Mouse (Mus musculus) ES-E14 (cell line): ENCODE measurements around the gene Dpy19l3. TPM values are rescaled to one million over a fixed set of nuclear protein-coding genes. Genes with fewer than 3 reads are reported as not detected.

Experiments used
- DNase-seq: peaks from one replicate; pipeline ENCODE4 v3.0.0-alpha.2; 2013; ENCODE audit warnings: low read depth, low spot score
- H3K27ac ChIP-seq: 2 replicates; pipeline ENCODE4 v1.5.1; 2012; ENCODE audit warnings: low read depth, mild to moderate bottlenecking, low read length, moderate library complexity, mixed read lengths; ENCODE audit not compliant: poor library complexity, insufficient read depth, severe bottlenecking
- H3K36me3 ChIP-seq: 2 replicates; pipeline ENCODE4 v1.6.1; 2012; ENCODE audit warnings: mild to moderate bottlenecking, low read length, moderate library complexity, mixed read lengths; ENCODE audit not compliant: control insufficient read depth, poor library complexity, insufficient read depth, severe bottlenecking
- H3K4me1 ChIP-seq, 2 experiments: fragments of 150-350 bp in 1 of 2; sonication (generic) in 1 of 2; 2 replicates each; pipeline ENCODE4 v1.6.1; 2012; ENCODE audit warnings: low read length in 2 of 2, mild to moderate bottlenecking in 1 of 2, mixed read lengths in 1 of 2; ENCODE audit not compliant: control insufficient read depth in 2 of 2, insufficient read depth in 2 of 2, poor library complexity in 1 of 2
- H3K4me3 ChIP-seq, 2 experiments: fragments of 150-350 bp in 1 of 2; sonication (generic) in 1 of 2; 2 replicates each; pipeline ENCODE4 v1.5.1; 2012; ENCODE audit warnings: low read length in 2 of 2, low read depth in 1 of 2, mild to moderate bottlenecking in 1 of 2, mixed read lengths in 1 of 2; ENCODE audit not compliant: insufficient read depth in 1 of 2, poor library complexity in 1 of 2, severe bottlenecking in 1 of 2
- H3K9ac ChIP-seq: 2 replicates; pipeline ENCODE4 v1.6.1; 2012; ENCODE audit warnings: low read depth, mild to moderate bottlenecking, low read length, mixed read lengths; ENCODE audit not compliant: poor library complexity, insufficient read depth, severe bottlenecking
- H3K9me3 ChIP-seq: fragments of 150-350 bp; sonication (generic); 2 replicates; pipeline ENCODE4 v1.6.1; 2012; ENCODE audit warnings: low read depth, mild to moderate bottlenecking, low read length; ENCODE audit not compliant: control insufficient read depth, insufficient read depth
- CHD2 ChIP-seq: IDR thresholded peaks from 2 replicates; pipeline ENCODE4 v1.6.1; 2014; ENCODE audit warnings: mild to moderate bottlenecking, low read depth, low read length, inconsistent platforms
- HCFC1 ChIP-seq: IDR thresholded peaks from 2 replicates; pipeline ENCODE4 v1.6.1; 2012; ENCODE audit warnings: low read length, inconsistent platforms, borderline replicate concordance; ENCODE audit not compliant: insufficient read depth
- MAFK ChIP-seq: IDR thresholded peaks from 2 replicates; pipeline ENCODE4 v1.6.1; 2014; ENCODE audit warnings: mild to moderate bottlenecking, low read depth, low read length, inconsistent platforms; ENCODE audit not compliant: insufficient read depth
- ZC3H11A ChIP-seq: IDR thresholded peaks from 2 replicates; pipeline ENCODE4 v1.6.1; 2012; ENCODE audit warnings: low read depth, mild to moderate bottlenecking, inconsistent platforms, low read length, borderline replicate concordance
- ZNF384 ChIP-seq: IDR thresholded peaks from 2 replicates; pipeline ENCODE4 v1.6.1; 2012; ENCODE audit warnings: low read depth, low read length, inconsistent platforms
- in situ Hi-C, 2 experiments: fragments of 600-800 bp; cut with MboI; formaldehyde crosslinking; loops; one replicate each; pipeline ENCODE4 v1.15.1; 2025; ENCODE audit warnings: low sequenced_read_pairs in 2 of 2, inconsistent platforms in 1 of 2; ENCODE audit not compliant: unreplicated experiment in 2 of 2
- total RNA-seq: library from RNA; depleted of rRNA; stranded (reverse); fragments of 300-350 nt; gene quantifications from 2 replicates; pipeline ENCODE4 v1.2.3, GENCODE M21; 2012

The Dpy19l3 gene
- total RNA-seq, 1 experiment = 39.5 TPM

DNA sequence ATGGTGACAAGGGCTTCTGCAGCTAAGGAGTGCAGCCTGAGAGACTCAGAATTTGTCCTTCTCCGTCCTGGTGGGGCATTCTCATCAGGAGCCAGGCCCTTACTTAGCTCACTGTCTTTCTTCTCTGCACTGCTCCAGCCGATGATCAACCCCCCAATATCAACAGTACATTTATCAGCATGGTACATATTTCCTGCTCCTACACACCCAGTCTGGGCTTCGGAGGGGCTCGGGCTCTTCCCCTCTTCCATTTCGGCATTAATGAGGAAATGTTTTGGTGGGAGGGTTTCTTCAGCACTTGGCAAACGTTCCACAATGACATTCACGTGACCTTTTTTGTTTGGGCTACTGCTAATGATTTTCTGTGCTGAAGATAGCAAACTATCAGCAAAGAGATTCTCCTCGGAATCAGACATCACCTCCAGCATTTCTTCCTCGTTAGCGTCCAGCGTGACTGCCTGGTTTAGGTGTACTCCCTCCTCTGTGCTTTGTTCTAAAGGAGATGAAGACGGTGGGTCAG lies 40.0 kb upstream of the Dpy19l3 start:
- Histone ChIP-seq H3K9me3 (no peaks in the 10 kb centered on the region), H3K4me1 (peaks cover 3 to 11% of the 10 kb centered on the region in 2 experiments; a peak in 3 of 4 replicates), H3K36me3 (peaks cover 35% of the 10 kb centered on the region), H3K4me3 (no peak overlapping the region), H3K9ac (no peak overlapping the region), H3K27ac (no peak overlapping the region)
- DNase-seq = no peak
- no peak for TF ChIP-seq MAFK
- TF ChIP-seq CHD2 = no peak
- no peak for TF ChIP-seq ZC3H11A
- TF ChIP-seq HCFC1 = no peak
- no peak for TF ChIP-seq ZNF384
- in situ Hi-C loops = no loop called here

- H3K36me3 ChIP-seq = peaks cover 38% of the 10 kb centered on the region
- peaks cover 3 to 11% of the 10 kb centered on the region in 2 experiments; a peak in 3 of 4 replicates for H3K4me1 ChIP-seq
- TF ChIP-seq MAFK (no peak), CHD2 (no peak), HCFC1 (no peak), ZC3H11A (no peak), ZNF384 (no peak)
- H3K4me3 ChIP-seq = no peak overlapping the region
- DNase-seq = no peak
- no peak overlapping the region for H3K27ac ChIP-seq
- no peak overlapping the region for H3K9ac ChIP-seq
- H3K9me3 ChIP-seq = no peaks in the 10 kb centered on the region
- in situ Hi-C loops = no loop called here
Observed at GRCm38 (mm10) chr7:35792150-35792848, 38.0 kb upstream of the Dpy19l3 start.

- no peak for DNase-seq
- in situ Hi-C loops = no loop called here
- H3K9me3 ChIP-seq = no peaks in the 10 kb centered on the region
- peaks cover 39% of the 10 kb centered on the region for H3K36me3 ChIP-seq
- H3K27ac ChIP-seq = no peak overlapping the region
- no peak overlapping the region for H3K4me3 ChIP-seq
- TF ChIP-seq HCFC1 (no peak), ZNF384 (no peak), MAFK (no peak), CHD2 (no peak)
- no peak overlapping the region for H3K9ac ChIP-seq
- peaks cover 3 to 11% of the 10 kb centered on the region in 2 experiments; a peak in 3 of 4 replicates for H3K4me1 ChIP-seq
Observed at GRCm38 (mm10) chr7:35790926-35791325, 36.7 kb upstream of the Dpy19l3 start.

GRCm38 (mm10) chr7:35790201-35790600 lies 35.9 kb upstream of the Dpy19l3 start:
- no peak overlapping the region for H3K27ac ChIP-seq
- TF ChIP-seq ZNF384 = no peak
- no peak for TF ChIP-seq CHD2
- TF ChIP-seq ZC3H11A = no peak
- TF ChIP-seq MAFK = no peak
- no peak for TF ChIP-seq HCFC1
- no peak overlapping the region for H3K9ac ChIP-seq
- H3K4me1 ChIP-seq = peaks cover 3 to 11% of the 10 kb centered on the region in 2 experiments; a peak in 3 of 4 replicates
- H3K4me3 ChIP-seq = no peak overlapping the region
- peaks cover 42% of the 10 kb centered on the region for H3K36me3 ChIP-seq
- no peaks in the 10 kb centered on the region for H3K9me3 ChIP-seq
- DNase-seq = no peak
- in situ Hi-C loops = no loop called here
